Mouse (Mus musculus) gastrocnemius, postnatal 36 days (tissue): ENCODE measurements around the gene Agbl4. TPM values are rescaled to one million over a fixed set of nuclear protein-coding genes. Genes with fewer than 3 reads are reported as not detected.

Source experiments
- DNase-seq, 2 experiments: peaks; one replicate each; pipeline ENCODE4 v3.0.0; 2022
- intact Hi-C: fragments of 180-260 bp; cut with DNase I; formaldehyde crosslinking; loops from one replicate; pipeline ENCODE4 v1.15.1; 2025
- total RNA-seq, 2 experiments: library from RNA; stranded (reverse); gene quantifications; 2 replicates each; pipeline ENCODE4 v1.2.3; 2021

Agbl4 gene
- total RNA-seq, 2 experiments from 2014 or later = not detected

DNA sequence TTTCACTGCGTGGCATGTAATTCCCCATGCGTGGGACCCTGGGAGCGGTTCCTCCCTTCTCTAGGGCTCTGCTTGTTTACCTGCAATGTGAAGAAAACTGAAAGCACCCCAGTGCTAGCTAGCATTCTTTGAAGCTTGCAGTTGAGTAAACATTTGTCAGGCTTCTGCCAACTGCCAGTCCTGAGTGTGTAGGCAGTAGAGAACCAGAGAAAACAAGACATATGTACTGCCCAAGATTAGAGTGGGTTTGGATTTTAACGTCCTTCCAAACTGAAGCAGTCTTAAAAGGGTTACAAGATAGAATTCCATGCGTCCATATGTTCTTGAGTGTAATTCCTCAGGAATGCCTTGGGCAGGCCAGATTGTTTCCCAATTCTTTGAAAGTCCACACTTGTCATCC is 1035.0 kb downstream of the Agbl4 start:
- intact Hi-C loops = no loop called here
- DNase-seq = no peak

DNA sequence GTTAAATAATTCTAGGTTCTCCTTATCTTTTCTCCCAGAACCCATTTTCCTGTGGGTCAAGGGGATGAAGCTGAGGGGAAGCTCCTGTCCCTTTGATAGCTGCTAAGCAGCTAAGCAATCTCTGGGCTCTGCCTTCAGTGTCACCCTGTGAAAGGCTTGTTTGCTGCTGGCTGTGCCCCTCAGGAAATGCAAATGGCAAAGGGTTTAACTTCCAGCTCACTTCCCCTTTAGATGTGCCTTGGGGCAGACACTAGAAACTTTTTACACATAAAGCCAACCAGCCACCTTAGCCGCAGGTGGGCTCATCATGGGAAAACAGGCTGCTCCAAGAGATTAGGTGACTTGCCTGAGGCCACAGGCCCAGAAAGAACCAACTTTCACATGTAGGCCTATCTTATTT is 1044.2 kb downstream of the Agbl4 start:
- DNase-seq = no peak
- intact Hi-C loops = no loop called here

DNA sequence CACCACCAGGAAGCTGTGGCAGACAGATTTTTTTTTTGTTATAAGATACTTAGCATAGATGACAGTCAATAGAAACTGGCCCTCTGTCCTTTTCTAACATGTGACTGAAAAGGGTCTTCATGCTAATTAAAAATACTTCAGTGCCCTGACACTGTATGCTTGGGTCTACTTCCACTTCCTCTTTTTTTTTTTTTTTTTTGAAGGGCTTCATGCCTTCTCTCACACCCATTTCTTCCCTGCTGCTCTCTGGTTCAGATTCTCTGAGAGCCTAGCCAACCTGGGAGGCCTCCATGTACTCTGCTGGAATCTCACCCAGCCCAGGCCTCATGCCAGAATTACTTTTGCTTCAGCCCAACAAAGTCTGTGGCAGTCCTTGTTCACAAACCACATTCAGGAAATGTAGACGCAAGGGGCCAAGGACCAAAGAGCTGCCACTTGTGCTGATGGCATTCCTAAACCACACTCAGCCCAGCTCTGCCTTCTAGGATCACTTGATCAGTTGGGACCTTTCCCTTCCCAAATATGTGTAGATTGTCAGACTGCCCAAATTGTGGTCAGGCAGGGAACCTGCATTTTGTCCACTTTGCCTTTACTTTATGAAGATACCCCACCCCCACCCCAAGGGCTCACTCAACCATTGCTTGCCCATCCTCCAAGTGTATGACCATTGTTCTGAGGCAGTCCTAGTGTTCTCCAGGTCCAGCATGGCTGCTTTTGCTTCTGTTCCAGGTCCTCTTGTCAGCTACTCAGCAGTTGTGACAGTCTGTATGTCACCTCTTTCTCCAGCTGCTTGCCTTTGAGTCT is 1045.2 kb downstream of the Agbl4 start:
- DNase-seq = peak in 1 of 2 experiments; percentile 53
- intact Hi-C loops = no loop called here

DNA sequence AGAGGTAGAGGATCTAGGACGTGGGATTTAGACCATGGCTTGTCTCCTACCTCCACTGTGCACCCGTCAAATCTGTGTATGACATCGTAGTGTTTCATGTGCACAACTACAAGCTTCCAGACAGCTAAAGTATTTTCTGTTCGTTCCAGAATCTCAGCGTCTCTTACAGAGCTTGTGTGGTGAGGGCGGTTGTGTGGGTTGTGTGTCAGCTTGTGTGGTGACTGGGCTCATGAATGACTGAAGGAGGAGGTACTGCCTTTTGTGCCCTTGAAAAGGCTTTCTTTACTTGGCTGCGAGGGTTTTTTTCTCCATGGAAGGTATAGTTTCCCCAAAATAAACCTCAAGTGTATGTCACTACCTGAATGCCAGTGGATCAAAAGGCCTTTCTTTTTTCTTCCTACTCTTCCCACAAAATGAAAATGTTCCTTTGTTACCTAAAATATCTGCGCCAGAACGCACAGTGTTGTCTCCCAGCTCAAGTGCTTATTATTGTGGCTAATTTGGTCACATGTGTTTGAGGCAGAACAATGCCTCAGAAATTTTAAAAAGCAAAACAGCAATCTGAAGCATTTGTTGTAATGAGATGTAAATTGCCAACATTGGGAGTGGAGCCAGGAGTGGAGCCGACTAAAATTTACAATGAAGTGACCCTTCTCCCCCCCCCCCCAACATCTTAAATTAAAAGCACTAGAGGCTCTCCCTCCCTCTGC is 1046.6 kb downstream of the Agbl4 start:
- no peak for DNase-seq
- intact Hi-C loops = no loop called here

DNA sequence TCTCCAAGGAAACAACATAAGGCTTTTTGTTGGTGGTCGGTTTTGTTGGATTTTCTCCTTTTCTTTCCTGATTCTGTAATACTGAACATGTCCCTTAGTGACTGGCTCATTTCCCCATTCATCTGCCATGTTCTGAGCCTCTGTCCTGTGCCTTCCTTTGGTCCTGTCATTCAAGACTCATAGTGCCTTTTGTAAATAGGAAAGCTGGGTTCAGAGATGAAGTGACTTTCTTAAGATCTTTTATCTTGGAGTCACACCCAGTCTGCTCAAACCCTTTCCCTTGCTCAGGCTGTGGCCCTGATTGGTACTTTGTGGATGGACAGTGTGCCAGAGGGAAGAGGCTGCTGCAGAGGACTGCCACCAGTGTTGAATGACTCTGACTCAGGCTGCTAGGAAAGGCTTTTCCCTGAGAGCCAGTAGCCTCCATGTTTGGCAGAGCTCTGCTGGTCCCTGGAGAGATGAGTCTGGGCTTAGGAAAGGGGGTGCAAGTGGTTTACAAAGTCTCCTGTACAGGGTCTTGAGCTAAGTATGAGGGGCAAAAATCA is 1047.2 kb downstream of the Agbl4 start:
- intact Hi-C loops = no loop called here
- no peak for DNase-seq

DNA sequence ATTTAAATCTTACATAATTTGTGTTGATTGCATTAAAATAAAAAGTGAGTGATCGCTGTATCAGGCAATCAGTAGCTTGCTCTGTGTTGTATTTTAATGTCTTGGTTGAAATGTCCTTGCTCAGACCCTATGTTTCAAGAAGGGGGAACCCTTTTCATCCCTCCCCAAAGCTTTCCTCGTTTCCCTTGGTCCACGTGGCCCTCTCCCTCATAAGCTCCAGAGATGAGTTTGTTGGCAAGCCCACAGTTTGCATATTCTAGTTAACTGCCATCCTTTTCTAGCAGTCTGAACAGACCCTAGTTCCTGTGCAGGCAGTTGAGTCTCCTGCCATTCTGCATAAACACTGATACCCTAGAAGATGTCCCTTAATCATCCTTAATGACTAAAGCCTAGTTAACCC is 1050.5 kb downstream of the Agbl4 start:
- intact Hi-C loops = no loop called here
- no peak for DNase-seq

DNA sequence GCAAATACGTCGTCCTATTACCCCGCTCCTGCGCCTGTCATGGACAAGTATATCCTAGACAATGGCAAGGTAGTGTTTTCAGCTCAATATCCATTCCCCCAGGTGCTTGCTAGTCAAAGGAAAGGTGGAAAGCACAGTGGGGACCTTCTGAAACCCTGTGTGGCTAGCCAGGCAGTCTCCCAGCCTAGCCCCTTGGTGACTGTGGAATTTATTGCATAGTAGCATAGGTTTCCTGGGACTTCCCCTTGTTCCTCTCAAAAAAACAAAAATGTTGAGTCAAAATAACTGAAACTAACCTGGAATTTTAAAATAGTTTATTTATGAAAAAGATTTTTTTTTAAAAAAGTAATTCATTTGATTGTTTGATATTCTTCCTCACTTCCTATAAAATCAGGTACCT is 1051.1 kb downstream of the Agbl4 start:
- no peak for DNase-seq
- intact Hi-C loops = no loop called here

GRCm38 (mm10) chr4:111449442-111450199 is 1052.2 kb downstream of the Agbl4 start:
- intact Hi-C loops = no loop called here
- no peak for DNase-seq

DNA sequence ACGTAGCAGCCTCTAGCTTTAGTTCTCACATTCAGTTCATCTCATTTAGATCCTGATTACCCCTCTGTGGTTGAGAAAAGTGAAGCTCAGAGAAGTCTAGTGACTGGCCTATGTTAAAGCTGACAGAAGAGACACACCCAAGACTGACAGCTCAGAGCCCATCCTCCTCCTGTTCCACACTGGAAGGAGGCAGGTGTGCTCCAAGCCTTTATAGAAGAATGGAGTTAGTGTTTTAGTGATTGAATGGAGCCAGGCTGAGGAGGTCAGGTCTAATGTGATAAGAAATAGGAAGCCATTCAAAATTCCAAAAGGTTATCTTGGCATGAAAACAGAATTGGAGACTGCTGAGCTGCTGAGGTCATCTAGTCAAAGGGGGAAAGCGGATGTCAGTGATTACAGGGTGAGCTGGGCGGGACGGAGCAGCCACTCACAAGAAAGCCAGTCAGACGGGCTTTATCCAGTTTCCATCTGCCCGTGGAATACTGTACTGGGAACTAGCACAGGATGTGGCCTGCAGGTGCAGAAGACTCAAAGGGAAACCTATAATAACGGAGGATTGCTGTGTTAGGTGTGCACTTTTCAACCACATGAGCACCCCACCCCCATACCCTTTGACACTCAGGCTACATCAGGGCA is 1053.9 kb downstream of the Agbl4 start:
- intact Hi-C loops = no loop called here
- no peak for DNase-seq

DNA sequence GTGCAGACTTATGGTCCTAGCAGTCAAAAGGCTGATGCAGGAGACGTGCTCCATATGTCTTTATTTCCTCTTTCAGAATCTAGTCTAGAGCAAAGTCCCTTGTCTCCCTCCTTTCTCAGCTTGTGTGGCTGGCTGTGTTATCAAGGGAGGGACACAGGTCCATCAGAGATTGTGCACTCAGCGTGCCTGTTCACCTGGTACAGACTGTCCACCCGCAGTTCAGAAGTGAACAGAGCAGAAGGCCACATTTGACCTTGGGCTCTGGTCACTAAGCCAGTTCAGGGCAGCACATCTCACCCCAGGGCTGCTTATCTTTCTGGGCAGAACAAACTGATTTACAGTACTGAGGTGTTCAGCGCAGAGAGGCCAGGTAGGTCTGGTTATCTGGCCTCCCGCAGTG is 1054.7 kb downstream of the Agbl4 start:
- no peak for DNase-seq
- intact Hi-C loops = no loop called here

GRCm38 (mm10) chr4:111453275-111453674 is 1055.8 kb downstream of the Agbl4 start:
- no peak for DNase-seq
- intact Hi-C loops = no loop called here

- no peak for DNase-seq
- intact Hi-C loops = no loop called here
These were observed 1058.2 kb downstream of the Agbl4 start for GRCm38 (mm10) chr4:111455621-111456020.

DNA sequence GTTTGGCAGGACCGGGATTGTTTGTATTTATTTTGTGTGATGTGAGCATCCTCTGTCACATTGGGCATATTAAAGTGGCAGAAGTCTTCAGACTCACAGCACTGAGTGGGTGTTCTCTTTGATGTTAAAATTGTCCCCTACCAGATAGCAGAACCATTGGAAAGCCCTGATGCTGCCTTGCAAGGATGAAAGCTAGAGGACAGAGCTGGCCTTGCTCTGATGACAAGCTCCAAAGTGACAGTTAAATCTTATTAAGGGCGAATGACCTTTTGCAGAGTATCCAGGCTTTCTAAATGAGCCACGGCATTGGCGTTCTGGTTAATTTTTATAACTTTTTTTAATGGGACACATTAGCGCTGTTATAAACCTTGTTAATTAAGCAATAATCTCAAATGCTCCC is 1060.1 kb downstream of the Agbl4 start:
- DNase-seq = no peak
- intact Hi-C loops = no loop called here

DNA sequence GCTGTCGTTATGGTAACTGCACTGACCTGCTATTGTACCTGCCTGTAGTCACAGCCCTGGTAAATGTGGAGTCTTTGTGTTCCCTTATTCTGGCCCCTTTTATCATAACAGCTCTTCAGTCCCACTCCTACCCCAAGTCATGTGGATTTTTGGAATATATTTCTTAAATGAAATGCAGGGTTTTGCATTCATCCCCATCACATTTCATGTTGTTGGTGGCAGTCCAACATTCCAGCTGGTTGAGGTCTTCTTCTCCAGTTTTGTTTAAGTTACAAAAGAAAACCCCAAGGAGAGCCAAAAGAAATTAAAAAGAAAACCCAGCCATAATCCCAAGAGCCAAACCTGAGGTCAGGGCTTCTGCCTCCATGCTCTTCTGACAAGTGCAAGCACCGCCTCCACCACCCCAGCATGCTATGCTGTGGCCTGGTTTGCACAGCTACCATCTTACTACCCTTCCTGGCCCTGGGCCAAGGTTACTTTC is 1069.9 kb downstream of the Agbl4 start:
- DNase-seq = no peak
- intact Hi-C loops = no loop called here

GRCm38 (mm10) chr4:111467796-111468195 is 1070.3 kb downstream of the Agbl4 start:
- DNase-seq = no peak
- intact Hi-C loops = no loop called here

GRCm38 (mm10) chr4:111469847-111470246 is 1072.4 kb downstream of the Agbl4 start:
- no peak for DNase-seq
- intact Hi-C loops = no loop called here

GRCm38 (mm10) chr4:111471726-111472125 is 1074.3 kb downstream of the Agbl4 start:
- intact Hi-C loops = no loop called here

GRCm38 (mm10) chr4:111472511-111472910 is 1075.0 kb downstream of the Agbl4 start:
- no peak for DNase-seq
- intact Hi-C loops = no loop called here

More at GRCm38 (mm10) chr4:111471726-111472125, 1074.3 kb downstream of the Agbl4 start:
- DNase-seq = no peak

- no peak for DNase-seq
- intact Hi-C loops = no loop called here
These were observed 1075.6 kb downstream of the Agbl4 start for GRCm38 (mm10) chr4:111473014-111473413.

- intact Hi-C loops = no loop called here
- DNase-seq = no peak
These were observed 1078.0 kb downstream of the Agbl4 start for GRCm38 (mm10) chr4:111475374-111475971.
